Mouse (Mus musculus) liver, postnatal 0 days (tissue): Measurements from ENCODE around the gene Gm11146.

Experiments
- CTCF ChIP-seq: sonication (generic); IDR thresholded peaks from 2 replicates; pipeline ENCODE4 v1.5.1; 2016; ENCODE audit warnings: antibody characterized with exemption, low read depth
- EP300 ChIP-seq: IDR thresholded peaks from 2 replicates; pipeline ENCODE4 v1.6.1; 2016; ENCODE audit warnings: antibody characterized with exemption, low read depth, mild to moderate bottlenecking

DNA sequence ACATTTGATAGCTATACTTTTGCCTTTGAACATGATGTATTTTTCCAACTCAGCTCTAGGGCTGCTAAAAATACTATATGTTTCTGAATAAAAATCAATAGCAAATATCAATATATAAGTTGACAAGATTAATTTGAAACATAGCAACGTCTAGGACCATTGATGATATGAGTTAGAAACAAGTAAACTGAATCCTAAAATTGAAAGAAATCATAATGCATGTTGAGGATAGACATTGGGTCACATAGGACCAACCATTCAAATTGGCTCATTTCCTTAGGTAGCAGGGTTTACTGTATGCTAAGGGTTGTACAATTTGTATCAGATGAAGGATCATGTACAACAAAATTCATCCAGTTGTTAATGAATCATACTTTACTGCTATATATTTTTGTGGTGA lies at the start of gene Gm11146:
- TF ChIP-seq CTCF (no peak), EP300 (no peak)
